Mouse (Mus musculus): ENCODE results near the gene Gm11627.

Gene Gm11627

GRCm38 (mm10) chr11:102531425-102531824 is 47.8 kb downstream of the Gm11627 start:
- in situ Hi-C loops (cut with MboI; ENCODE audit: low pct_unique_long_range_greater_than_20kb in 1 of 2, low sequenced_read_pairs in 2 of 2, unreplicated experiment in 1 of 2): no loop called here

All from mouse embryonic stem cell (cell line).